Mouse (Mus musculus): Measurements from ENCODE around the gene St13. TPM values are rescaled to one million over a fixed set of nuclear protein-coding genes. Genes with fewer than 3 reads are reported as not detected.
A peak's percentile ranks its signal among the peaks of the same experiment; 100 is the strongest.

St13 gene
- polyA plus RNA-seq, 1 experiment from 2014 or later, result 156 TPM

GRCm38 (mm10) chr15:81361022-81361404, 38.9 kb downstream of the St13 start:
- no peaks in the 10 kb centered on the region for H3K9me3 ChIP-seq (ENCODE audit: control insufficient read depth, low read length)
- peak overlapping the region; percentile 77 for H3K4me2 ChIP-seq (ENCODE audit: low read depth, low read length)
- peaks cover 17% of the 10 kb centered on the region; the same call in 1 of the 2 replicates for H3K4me1 ChIP-seq (ENCODE audit: control insufficient read depth, insufficient read depth, low read length)
- peak; percentile 57 for ATAC-seq
- peak overlapping the region; percentile 76 for H3K4me3 ChIP-seq (ENCODE audit: low read length)
- H3K36me3 ChIP-seq (ENCODE audit: control insufficient read depth, insufficient read depth, low read length), result no peaks in the 10 kb centered on the region
- H3K9ac ChIP-seq (ENCODE audit: low read depth, low read length), result peak overlapping the region; percentile 48; the same call in 1 of the 2 replicates
- WGBS, result 29% methylated on average over 6 of the region's 6 CpGs
- no peaks in the 10 kb centered on the region for H3K27me3 ChIP-seq (replicated peaks; ENCODE audit: control insufficient read depth, insufficient read depth, low read length)
- H3K27ac ChIP-seq (ENCODE audit: low read length), result peak overlapping the region; percentile 65

GRCm38 (mm10) chr15:81360345-81361021, 39.4 kb downstream of the St13 start, which contains the start of gene Slc25a17:
Slc25a17 (minus strand) TSS chr15:81360812.
- Histone ChIP-seq H3K4me2 (ENCODE audit: low read depth, low read length) (peak within 1 kb of the TSS; percentile 77), H3K9ac (ENCODE audit: low read depth, low read length) (peak within 1 kb of the TSS; percentile 84), H3K36me3 (ENCODE audit: control insufficient read depth, insufficient read depth, low read length) (no peaks in the 10 kb centered on the region), H3K4me1 (ENCODE audit: control insufficient read depth, insufficient read depth, low read length) (peaks cover 15% of the 10 kb centered on the region; the same call in 1 of the 2 replicates), H3K9me3 (ENCODE audit: control insufficient read depth, low read length) (no peaks in the 10 kb centered on the region), H3K27me3 (replicated peaks; ENCODE audit: control insufficient read depth, insufficient read depth, low read length) (no peaks in the 10 kb centered on the region), H3K27ac (ENCODE audit: low read length) (peak within 1 kb of the TSS; percentile 83), H3K4me3 (ENCODE audit: low read length) (peak within 1 kb of the TSS; percentile 76)
- WGBS, result under 1% methylated on average over 30 of the region's 30 CpGs
- ATAC-seq, result peak; percentile 98

- no peak for ATAC-seq
- Histone ChIP-seq H3K36me3 (ENCODE audit: control insufficient read depth, insufficient read depth, low read length) (no peaks in the 10 kb centered on the region), H3K9me3 (ENCODE audit: control insufficient read depth, low read length) (no peaks in the 10 kb centered on the region), H3K27ac (ENCODE audit: low read length) (no peak overlapping the region), H3K4me1 (ENCODE audit: control insufficient read depth, insufficient read depth, low read length) (peaks cover 15% of the 10 kb centered on the region; the same call in 1 of the 2 replicates), H3K27me3 (replicated peaks; ENCODE audit: control insufficient read depth, insufficient read depth, low read length) (no peaks in the 10 kb centered on the region), H3K4me2 (ENCODE audit: low read depth, low read length) (no peak overlapping the region), H3K9ac (ENCODE audit: low read depth, low read length) (no peak overlapping the region), H3K4me3 (ENCODE audit: low read length) (no peak overlapping the region)
- 90% methylated on average over 5 of the region's 5 CpGs for WGBS
These were observed 40.5 kb downstream of the St13 start for GRCm38 (mm10) chr15:81359421-81359820.

DNA sequence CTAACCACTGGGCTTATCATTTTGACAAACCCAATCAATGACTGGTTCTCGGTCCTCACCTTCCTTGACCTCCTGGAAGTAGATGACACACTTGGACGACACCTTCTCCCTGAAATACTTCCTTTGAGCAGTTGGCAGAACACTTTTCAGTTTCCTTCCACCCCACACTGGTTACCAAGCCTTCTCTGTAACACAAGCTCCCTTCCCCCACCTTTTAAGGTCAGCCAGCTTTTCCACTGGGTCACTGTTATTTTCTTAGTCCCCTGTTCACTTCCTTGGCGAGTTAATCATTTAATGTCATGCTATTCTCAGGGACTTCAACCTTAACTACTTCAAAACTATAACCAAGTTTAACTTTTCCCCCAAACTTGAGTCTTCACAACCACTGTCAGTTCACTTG, 40.9 kb downstream of the St13 start:
- Histone ChIP-seq H3K4me3 (ENCODE audit: low read length) (no peak overlapping the region), H3K4me1 (ENCODE audit: control insufficient read depth, insufficient read depth, low read length) (peaks cover 15% of the 10 kb centered on the region; the same call in 1 of the 2 replicates), H3K9me3 (ENCODE audit: control insufficient read depth, low read length) (no peaks in the 10 kb centered on the region), H3K27me3 (replicated peaks; ENCODE audit: control insufficient read depth, insufficient read depth, low read length) (no peaks in the 10 kb centered on the region), H3K36me3 (ENCODE audit: control insufficient read depth, insufficient read depth, low read length) (no peaks in the 10 kb centered on the region), H3K9ac (ENCODE audit: low read depth, low read length) (no peak overlapping the region), H3K4me2 (ENCODE audit: low read depth, low read length) (no peak overlapping the region), H3K27ac (ENCODE audit: low read length) (no peak overlapping the region)
- no peak for ATAC-seq
- WGBS, result 80% methylated on average over 3 of the region's 3 CpGs

GRCm38 (mm10) chr15:81356946-81357345, 42.9 kb downstream of the St13 start:
- Histone ChIP-seq H3K27me3 (replicated peaks; ENCODE audit: control insufficient read depth, insufficient read depth, low read length) (no peaks in the 10 kb centered on the region), H3K9ac (ENCODE audit: low read depth, low read length) (no peak overlapping the region), H3K36me3 (ENCODE audit: control insufficient read depth, insufficient read depth, low read length) (no peaks in the 10 kb centered on the region), H3K4me2 (ENCODE audit: low read depth, low read length) (no peak overlapping the region), H3K4me1 (ENCODE audit: control insufficient read depth, insufficient read depth, low read length) (peaks cover 15% of the 10 kb centered on the region; the same call in 1 of the 2 replicates), H3K9me3 (ENCODE audit: control insufficient read depth, low read length) (no peaks in the 10 kb centered on the region), H3K27ac (ENCODE audit: low read length) (no peak overlapping the region), H3K4me3 (ENCODE audit: low read length) (no peak overlapping the region)
- ATAC-seq, result no peak
- WGBS, result 28% methylated on average over 5 of the region's 5 CpGs

DNA sequence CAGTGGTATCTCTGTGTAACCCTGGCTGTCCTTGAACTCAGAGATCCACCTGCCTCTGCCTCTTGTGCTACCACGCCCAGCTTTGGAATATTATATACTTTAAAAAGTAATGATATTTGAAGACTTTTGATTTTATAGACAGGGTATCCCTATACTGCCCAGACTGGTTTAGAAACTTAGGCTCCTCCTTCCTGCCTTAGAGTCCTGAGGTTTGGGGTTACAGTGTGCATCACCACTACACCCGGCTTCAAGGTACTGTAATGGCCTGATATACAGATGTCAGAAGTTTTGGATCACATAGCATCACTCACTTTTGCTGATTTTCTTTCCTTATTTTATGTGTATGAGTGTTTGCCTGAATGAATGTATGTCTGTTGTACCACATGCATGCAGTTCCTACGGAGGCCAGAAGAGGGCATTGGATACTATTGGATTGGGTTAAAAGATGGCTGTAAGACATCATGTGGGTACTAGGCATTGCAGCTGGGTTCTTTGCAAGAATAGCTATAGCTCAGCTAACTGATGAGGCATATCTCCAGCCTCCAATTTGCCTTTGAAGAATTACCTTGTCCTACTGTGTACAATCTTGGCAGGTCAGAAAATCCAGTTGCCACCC, 44.6 kb downstream of the St13 start:
- no peaks in the 10 kb centered on the region for H3K36me3 ChIP-seq (ENCODE audit: control insufficient read depth, insufficient read depth, low read length)
- no peaks in the 10 kb centered on the region for H3K27me3 ChIP-seq (replicated peaks; ENCODE audit: control insufficient read depth, insufficient read depth, low read length)
- WGBS, result 60% methylated on average over 3 of the region's 3 CpGs
- no peaks in the 10 kb centered on the region for H3K9me3 ChIP-seq (ENCODE audit: control insufficient read depth, low read length)
- no peak overlapping the region for H3K4me3 ChIP-seq (ENCODE audit: low read length)
- H3K4me1 ChIP-seq (ENCODE audit: control insufficient read depth, insufficient read depth, low read length), result 0 out of 2 replicates have a peak, but pooled peaks cover 7% of the 10 kb centered on the region
- H3K27ac ChIP-seq (ENCODE audit: low read length), result no peak overlapping the region
- H3K9ac ChIP-seq (ENCODE audit: low read depth, low read length), result no peak overlapping the region
- 0 out of 2 replicates have a peak, but pooled peaks have one; percentile 41 for ATAC-seq
- H3K4me2 ChIP-seq (ENCODE audit: low read depth, low read length), result no peak overlapping the region

DNA sequence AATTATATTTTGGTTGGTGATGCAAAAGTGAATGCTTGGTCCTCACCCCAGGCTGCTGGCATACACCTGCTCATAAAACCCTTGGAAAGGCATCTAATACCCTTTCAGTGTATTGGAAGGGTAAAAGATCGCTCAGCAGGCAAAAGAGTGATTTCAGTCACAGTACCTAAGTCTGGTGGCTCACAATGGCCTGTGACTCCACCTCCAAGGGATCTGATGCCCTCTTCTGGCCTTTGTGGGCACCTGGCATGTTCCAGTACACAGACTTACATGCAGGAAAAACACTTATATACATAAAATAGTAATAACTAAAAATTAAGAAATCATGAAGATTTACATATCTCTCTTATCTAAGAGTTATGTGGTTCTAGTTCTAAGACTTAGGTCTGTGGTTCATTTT, 47.2 kb downstream of the St13 start:
- no peaks in the 10 kb centered on the region for H3K27me3 ChIP-seq (replicated peaks; ENCODE audit: control insufficient read depth, insufficient read depth, low read length)
- H3K9me3 ChIP-seq (ENCODE audit: control insufficient read depth, low read length), result no peaks in the 10 kb centered on the region
- H3K4me3 ChIP-seq (ENCODE audit: low read length), result no peak overlapping the region
- 0 out of 2 replicates have a peak, but pooled peaks cover 3% of the 10 kb centered on the region for H3K4me1 ChIP-seq (ENCODE audit: control insufficient read depth, insufficient read depth, low read length)
- ATAC-seq, result no peak
- H3K4me2 ChIP-seq (ENCODE audit: low read depth, low read length), result no peak overlapping the region
- H3K9ac ChIP-seq (ENCODE audit: low read depth, low read length), result no peak overlapping the region
- no peaks in the 10 kb centered on the region for H3K36me3 ChIP-seq (ENCODE audit: control insufficient read depth, insufficient read depth, low read length)
- no peak overlapping the region for H3K27ac ChIP-seq (ENCODE audit: low read length)
- WGBS, result 80% methylated on average over 1 of the region's 1 CpGs

GRCm38 (mm10) chr15:81350401-81350800, 49.5 kb downstream of the St13 start:
- no peak overlapping the region for H3K4me2 ChIP-seq (ENCODE audit: low read depth, low read length)
- H3K4me1 ChIP-seq (ENCODE audit: control insufficient read depth, insufficient read depth, low read length), result no peaks in the 10 kb centered on the region
- no peaks in the 10 kb centered on the region for H3K36me3 ChIP-seq (ENCODE audit: control insufficient read depth, insufficient read depth, low read length)
- H3K27me3 ChIP-seq (replicated peaks; ENCODE audit: control insufficient read depth, insufficient read depth, low read length), result no peaks in the 10 kb centered on the region
- no peak for ATAC-seq
- H3K9me3 ChIP-seq (ENCODE audit: control insufficient read depth, low read length), result no peaks in the 10 kb centered on the region
- 52% methylated on average over 1 of the region's 1 CpGs for WGBS
- no peak overlapping the region for H3K9ac ChIP-seq (ENCODE audit: low read depth, low read length)
- no peak overlapping the region for H3K27ac ChIP-seq (ENCODE audit: low read length)
- no peak overlapping the region for H3K4me3 ChIP-seq (ENCODE audit: low read length)

GRCm38 (mm10) chr15:81348366-81348765, 51.5 kb downstream of the St13 start:
- Histone ChIP-seq H3K27me3 (replicated peaks; ENCODE audit: control insufficient read depth, insufficient read depth, low read length) (no peaks in the 10 kb centered on the region), H3K4me2 (ENCODE audit: low read depth, low read length) (no peak overlapping the region), H3K4me1 (ENCODE audit: control insufficient read depth, insufficient read depth, low read length) (no peaks in the 10 kb centered on the region), H3K9ac (ENCODE audit: low read depth, low read length) (no peak overlapping the region), H3K4me3 (ENCODE audit: low read length) (no peak overlapping the region), H3K9me3 (ENCODE audit: control insufficient read depth, low read length) (no peaks in the 10 kb centered on the region), H3K27ac (ENCODE audit: low read length) (no peak overlapping the region), H3K36me3 (ENCODE audit: control insufficient read depth, insufficient read depth, low read length) (no peaks in the 10 kb centered on the region)
- no peak for ATAC-seq
- 59% methylated on average over 2 of the region's 2 CpGs for WGBS
